Mouse (Mus musculus) neural tube, embryonic 14.5 days (tissue): ENCODE measurements around the gene Otud5. TPM values are rescaled to one million over a fixed set of nuclear protein-coding genes. Genes with fewer than 3 reads are reported as not detected.

Experiments
- ATAC-seq: fragments of 200-750 bp; cut with Nextera tagmentation; 2 replicates; pipeline ENCODE4 v1.8.0; 2017; ENCODE audit warnings: low read depth, mild to moderate bottlenecking, moderate TSS enrichment, moderate library complexity
- H3K27ac ChIP-seq: fragments of 300-500 bp; sonication (generic); 2 replicates; pipeline ENCODE4 v1.5.1; 2014; ENCODE audit warnings: low read depth, mild to moderate bottlenecking, control low read depth, low read length, moderate library complexity, mixed read lengths
- H3K27me3 ChIP-seq: fragments of 300-500 bp; sonication (generic); 2 replicates; pipeline ENCODE4 v1.6.1; 2014; ENCODE audit warnings: low read length; ENCODE audit not compliant: control insufficient read depth, insufficient read depth
- H3K36me3 ChIP-seq: fragments of 300-500 bp; sonication (generic); 2 replicates; pipeline ENCODE4 v1.6.1; 2014; ENCODE audit warnings: low read length, mixed read lengths; ENCODE audit not compliant: control insufficient read depth, insufficient read depth
- H3K4me1 ChIP-seq: fragments of 300-500 bp; sonication (generic); 2 replicates; pipeline ENCODE4 v1.6.1; 2014; ENCODE audit warnings: low read length; ENCODE audit not compliant: control insufficient read depth, insufficient read depth
- H3K4me2 ChIP-seq: fragments of 300-500 bp; sonication (generic); 2 replicates; pipeline ENCODE4 v1.6.1; 2014; ENCODE audit warnings: mild to moderate bottlenecking, low read depth, low read length, control low read depth
- H3K4me3 ChIP-seq: fragments of 300-500 bp; sonication (generic); 2 replicates; pipeline ENCODE4 v1.5.1; 2014; ENCODE audit warnings: low read depth, low read length, control low read depth, mixed read lengths
- H3K9ac ChIP-seq: fragments of 300-500 bp; sonication (generic); replicated peaks from 2 replicates; pipeline ENCODE4 v1.6.1; 2014; ENCODE audit warnings: low read depth, mild to moderate bottlenecking, control low read depth, low read length, mixed read lengths
- H3K9me3 ChIP-seq: fragments of 300-500 bp; sonication (generic); 2 replicates; pipeline ENCODE4 v1.6.1; 2016; ENCODE audit warnings: low read length; ENCODE audit not compliant: control insufficient read depth
- WGBS: fragments of 180-500 bp; shearing (Covaris S2); extraction: QIAGEN DNeasy Blood & Tissue Kit; methylation state at CpG from one replicate; pipeline ENCODE4 v1.1.7; 2014; 5-methylcytosine and 5-hydroxymethylcytosine counted together
- microRNA counts: library from miRNA; unstranded; fragments of <30 nt; microRNA quantifications from one replicate; lab custom pipeline; 2016
- microRNA-seq: library from miRNA; unstranded; fragments of <30 nt; microRNA quantifications from one replicate; pipeline ENCODE4, GENCODE M21; 2016
- polyA plus RNA-seq: library from polyadenylated mRNA; unstranded; fragments of >200 nt; fragmentation: Nextera tagmentation; extraction: Ambion mirVana; gene quantifications from 2 replicates; pipeline ENCODE4 v1.2.1, GENCODE M21; 2014

Gene Otud5
- polyA plus RNA-seq, 1 experiment from 2014 or later, result 26.8 TPM

DNA sequence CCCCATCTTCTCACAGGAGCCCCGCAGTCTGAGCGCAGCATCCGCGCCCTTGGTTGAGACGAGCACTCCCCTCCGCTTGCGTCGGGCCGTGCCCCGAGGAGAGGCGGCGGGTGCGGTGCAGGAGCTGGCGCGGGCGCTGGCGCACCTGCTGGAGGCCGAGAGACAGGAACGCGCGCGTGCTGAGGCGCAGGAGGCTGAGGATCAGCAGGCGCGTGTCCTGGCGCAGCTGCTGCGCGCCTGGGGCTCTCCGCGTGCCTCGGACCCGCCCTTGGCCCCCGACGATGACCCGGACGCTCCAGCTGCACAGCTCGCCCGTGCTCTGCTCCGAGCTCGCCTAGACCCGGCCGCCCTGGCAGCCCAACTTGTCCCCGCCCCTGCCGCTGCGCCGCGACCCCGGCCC is 80.9 kb downstream of the Otud5 start:
- ATAC-seq, result peak; percentile 19; the same call in 1 of the 2 replicates
- 24% methylated on average over 42 of the region's 48 CpGs for WGBS

More for the DNA sequence above, 80.9 kb downstream of the Otud5 start:
- peak overlapping the region; percentile 34; the same call in 1 of the 2 replicates for H3K27ac ChIP-seq
- H3K4me2 ChIP-seq, result peak overlapping the region; percentile 61
- no peaks in the 10 kb centered on the region for H3K9me3 ChIP-seq
- H3K4me1 ChIP-seq, result 0 out of 2 replicates have a peak, but pooled peaks cover 9% of the 10 kb centered on the region
- H3K9ac ChIP-seq, result peak overlapping the region; percentile 58
- H3K4me3 ChIP-seq, result peak overlapping the region; percentile 45
- no peaks in the 10 kb centered on the region for H3K27me3 ChIP-seq
- no peaks in the 10 kb centered on the region for H3K36me3 ChIP-seq

MicroRNA genes within 50 kb of the gene (microRNA counts, 519-probe panel; counts per million panel counts)
- 4,768 counts per million, percentile 62 among the panel's probes with 10 or more counts for microRNA mmu-miR-1198 (lab: Ali Mortazavi, UCI)

Small RNA genes lying within 50 kb of the gene (microRNA-seq; reads per million reads assigned to microRNA genes)
- gene Mir1198, result 25.9 reads per million, percentile 27 among the genes with 10 or more reads in this experiment

Other genes with a start within 250 kb of the Otud5 start
- 27.0 and 29.6 TPM in 2 replicates for gene Ccdc22, start 235.8 kb upstream of the Otud5 start, polyA plus RNA-seq
- 0.12 and 0.23 TPM in 2 replicates for gene Cacna1f, start 234.3 kb upstream of the Otud5 start, polyA plus RNA-seq
- 81.4 and 149 TPM in 2 replicates for gene Syp, start 202.9 kb upstream of the Otud5 start, polyA plus RNA-seq
- gene Prickle3, start 184.1 kb upstream of the Otud5 start, polyA plus RNA-seq, result 1.3 and 2.0 TPM in 2 replicates
- 12.5 and 23.2 TPM in 2 replicates for gene Plp2, start 170.0 kb upstream of the Otud5 start, polyA plus RNA-seq
- 0.20 TPM in 1 of 2 replicates, not detected in the other for gene Magix, start 160.1 kb upstream of the Otud5 start, polyA plus RNA-seq
- gene Gpkow, start 144.2 kb upstream of the Otud5 start, polyA plus RNA-seq, result 50.0 and 55.7 TPM in 2 replicates
- 22.3 and 23.6 TPM in 2 replicates for gene Wdr45, start 127.0 kb upstream of the Otud5 start, polyA plus RNA-seq
- gene Gm45208, start 119.1 kb upstream of the Otud5 start, polyA plus RNA-seq, result 0.47 and 2.9 TPM in 2 replicates
- gene Praf2, start 112.9 kb upstream of the Otud5 start, polyA plus RNA-seq, result 137 and 147 TPM in 2 replicates
- gene Ccdc120, start 90.5 kb upstream of the Otud5 start, polyA plus RNA-seq, result 55.9 and 57.1 TPM in 2 replicates
- 16.6 and 23.8 TPM in 2 replicates for gene Tfe3, start 78.8 kb upstream of the Otud5 start, polyA plus RNA-seq
- 57.3 and 74.5 TPM in 2 replicates for gene Gripap1, start 51.6 kb upstream of the Otud5 start, polyA plus RNA-seq
- gene Kcnd1, start 19.1 kb upstream of the Otud5 start, polyA plus RNA-seq, result 5.8 and 7.7 TPM in 2 replicates
- gene Pim2, start 36.9 kb downstream of the Otud5 start, polyA plus RNA-seq, result 20.7 and 22.9 TPM in 2 replicates
- 23.6 and 25.1 TPM in 2 replicates for gene Slc35a2, start 42.7 kb downstream of the Otud5 start, polyA plus RNA-seq
- 184 and 191 TPM in 2 replicates for gene Pqbp1, start 57.9 kb downstream of the Otud5 start, polyA plus RNA-seq
- 146 and 167 TPM in 2 replicates for gene Timm17b, start 58.0 kb downstream of the Otud5 start, polyA plus RNA-seq
- not detected in 2 replicates for gene Gm10491, start 66.5 kb downstream of the Otud5 start, polyA plus RNA-seq
- not detected in 2 replicates for gene Gm10490, start 68.2 kb downstream of the Otud5 start, polyA plus RNA-seq
- 245 and 258 TPM in 2 replicates for gene Pcsk1n, start 78.5 kb downstream of the Otud5 start, polyA plus RNA-seq
- not detected in 2 replicates for gene Eras, start 87.2 kb downstream of the Otud5 start, polyA plus RNA-seq
- 56.8 and 59.1 TPM in 2 replicates for gene Hdac6, start 106.5 kb downstream of the Otud5 start, polyA plus RNA-seq
- not detected in 2 replicates for gene Gata1, start 136.7 kb downstream of the Otud5 start, polyA plus RNA-seq
- gene Glod5, start 177.1 kb downstream of the Otud5 start, polyA plus RNA-seq, result 0.43 and 1.2 TPM in 2 replicates
- gene Suv39h1, start 233.4 kb downstream of the Otud5 start, polyA plus RNA-seq, result 37.2 and 38.2 TPM in 2 replicates
- gene Was, start 249.1 kb downstream of the Otud5 start, polyA plus RNA-seq, result 0.12 and 0.28 TPM in 2 replicates